Mouse (Mus musculus): ENCODE measurements at regions not wholly inside any gene's neighbourhood (a gene's known extent, or its start where the extent isn't known, plus 50 kb on each side); places are given as distances from the start of the nearest gene placed in this dataset.

DNA sequence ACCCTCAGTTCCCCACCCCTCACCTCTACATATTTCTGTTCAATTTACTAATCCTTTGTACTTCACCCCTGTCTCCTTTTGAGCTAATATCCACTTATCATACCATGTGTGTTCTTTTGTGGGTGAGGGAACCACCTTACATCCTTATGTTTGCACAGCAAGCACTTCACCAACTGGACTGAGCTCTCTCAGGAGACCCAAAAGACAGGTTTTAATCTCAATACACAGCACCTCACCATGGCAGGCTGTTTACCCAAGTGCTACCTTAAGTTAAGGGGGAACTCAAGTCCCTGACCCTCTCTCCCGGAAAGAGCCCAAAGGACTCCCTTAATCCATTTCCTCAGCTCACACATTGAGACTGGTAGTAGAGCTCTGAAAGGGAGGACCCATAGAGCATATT is 62.3 kb upstream of the Agr3 start:
- no peaks in the 10 kb centered on the region for H3K27me3 ChIP-seq
- H3K9me3 ChIP-seq, result no peaks in the 10 kb centered on the region
- H3K36me3 ChIP-seq, result no peaks in the 10 kb centered on the region
- ATAC-seq (ENCODE audit: borderline replicate concordance, extremely low read depth, low FRiP score, low TSS enrichment), result peak; percentile 65; the same call in 1 of the 2 replicates
- WGBS, result 55% methylated on average over 1 of the region's 1 CpGs
- H3K4me1 ChIP-seq, result no peaks in the 10 kb centered on the region
- H3K9ac ChIP-seq, result no peak overlapping the region
- H3K27ac ChIP-seq, result peak overlapping the region; percentile 39
- no peak overlapping the region for H3K4me3 ChIP-seq
- H3K4me2 ChIP-seq, result no peak overlapping the region

GRCm38 (mm10) chr12:35853159-35853558 is 72.3 kb upstream of the Agr3 start:
- H3K27ac ChIP-seq, result no peak overlapping the region
- H3K4me2 ChIP-seq, result no peak overlapping the region
- H3K4me1 ChIP-seq, result peaks cover 8% of the 10 kb centered on the region; the same call in 1 of the 2 replicates
- H3K27me3 ChIP-seq, result no peaks in the 10 kb centered on the region
- peak; percentile 35; the same call in 1 of the 2 replicates for ATAC-seq (ENCODE audit: borderline replicate concordance, extremely low read depth, low FRiP score, low TSS enrichment)
- H3K36me3 ChIP-seq, result no peaks in the 10 kb centered on the region
- H3K4me3 ChIP-seq, result no peak overlapping the region
- 59% methylated on average over 4 of the region's 4 CpGs for WGBS
- no peaks in the 10 kb centered on the region for H3K9me3 ChIP-seq
- no peak overlapping the region for H3K9ac ChIP-seq

DNA sequence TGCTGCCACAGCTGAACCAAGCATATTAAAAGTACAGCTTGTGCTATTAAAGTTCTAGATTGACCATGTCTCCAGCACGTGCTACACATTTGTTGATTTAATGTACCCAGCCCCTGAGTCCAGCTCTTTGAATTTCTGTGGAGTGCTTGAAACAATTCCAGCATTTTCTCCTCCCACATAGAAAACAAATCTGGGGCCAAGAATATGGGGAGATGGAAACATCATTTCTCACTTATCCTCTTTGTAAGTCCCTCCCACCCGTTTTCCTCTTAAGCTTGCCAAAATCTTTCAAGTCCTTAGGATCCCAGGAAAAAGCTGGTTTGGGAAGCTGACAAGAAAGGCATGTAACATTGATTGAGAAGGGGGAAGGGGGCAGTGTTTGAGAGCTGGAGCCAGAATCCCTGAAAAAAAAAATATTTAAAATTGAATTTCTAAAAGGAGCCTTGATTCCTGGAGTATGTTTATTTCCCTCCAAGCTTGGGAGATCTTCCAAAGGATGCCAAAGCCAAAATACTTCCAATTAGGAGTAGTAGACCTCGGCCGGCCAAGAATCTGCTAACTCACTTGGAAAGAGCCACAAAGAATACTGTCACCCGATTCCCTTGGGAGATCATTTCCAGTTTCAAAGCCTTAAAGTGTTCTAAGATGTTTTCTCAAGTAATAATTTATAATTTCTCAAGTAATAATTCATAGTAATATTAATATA is 78.4 kb upstream of the Agr3 start:
- Histone ChIP-seq H3K36me3 (no peaks in the 10 kb centered on the region), H3K4me1 (peaks cover 12% of the 10 kb centered on the region), H3K9ac (no peak overlapping the region), H3K4me3 (no peak overlapping the region), H3K27ac (peak overlapping the region; percentile 65), H3K27me3 (no peaks in the 10 kb centered on the region), H3K4me2 (no peak overlapping the region), H3K9me3 (no peaks in the 10 kb centered on the region)
- ATAC-seq (ENCODE audit: borderline replicate concordance, extremely low read depth, low FRiP score, low TSS enrichment), result peak; percentile 87
- WGBS, result 31% methylated on average over 5 of the region's 5 CpGs

GRCm38 (mm10) chr12:35836946-35837345 is 88.5 kb upstream of the Agr3 start:
- no peak overlapping the region for H3K9ac ChIP-seq
- no peaks in the 10 kb centered on the region for H3K4me1 ChIP-seq
- H3K9me3 ChIP-seq, result no peaks in the 10 kb centered on the region
- no peaks in the 10 kb centered on the region for H3K36me3 ChIP-seq
- H3K4me2 ChIP-seq, result no peak overlapping the region
- no peak for ATAC-seq (ENCODE audit: borderline replicate concordance, extremely low read depth, low FRiP score, low TSS enrichment)
- no peaks in the 10 kb centered on the region for H3K27me3 ChIP-seq
- H3K27ac ChIP-seq, result no peak overlapping the region
- H3K4me3 ChIP-seq, result no peak overlapping the region

DNA sequence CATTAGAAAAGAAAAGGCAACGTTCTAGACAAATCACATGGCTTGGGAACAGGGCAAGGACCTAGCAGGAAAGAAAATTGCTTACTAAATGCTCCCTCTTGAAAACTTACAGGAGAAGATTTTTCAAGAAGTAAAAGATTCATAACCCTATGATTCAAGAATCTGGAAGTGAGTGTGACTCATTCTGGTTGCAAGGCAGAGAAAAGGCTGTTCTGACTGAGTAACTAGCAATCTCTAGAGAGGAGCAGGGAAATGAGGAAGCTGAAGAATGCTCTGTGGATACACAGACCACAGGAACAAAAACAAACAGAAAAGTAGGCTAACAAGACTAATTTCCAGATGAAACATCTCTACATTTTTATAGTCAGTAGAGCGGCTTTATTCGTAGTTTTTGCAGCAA is 92.1 kb upstream of the Agr3 start:
- Histone ChIP-seq H3K36me3 (no peaks in the 10 kb centered on the region), H3K27me3 (no peaks in the 10 kb centered on the region), H3K27ac (no peak overlapping the region), H3K9me3 (no peaks in the 10 kb centered on the region), H3K4me2 (no peak overlapping the region), H3K9ac (no peak overlapping the region), H3K4me3 (no peak overlapping the region), H3K4me1 (no peaks in the 10 kb centered on the region; the same call in 1 of the 2 replicates)
- no peak for ATAC-seq (ENCODE audit: borderline replicate concordance, extremely low read depth, low FRiP score, low TSS enrichment)
- 68% methylated on average over 3 of the region's 3 CpGs for WGBS

GRCm38 (mm10) chr12:35831922-35832512 is 93.4 kb upstream of the Agr3 start:
- H3K4me1 ChIP-seq, result no peaks in the 10 kb centered on the region; the same call in 1 of the 2 replicates
- no peak; the same call in 1 of the 2 replicates for ATAC-seq (ENCODE audit: borderline replicate concordance, extremely low read depth, low FRiP score, low TSS enrichment)
- no peak overlapping the region for H3K4me2 ChIP-seq

DNA sequence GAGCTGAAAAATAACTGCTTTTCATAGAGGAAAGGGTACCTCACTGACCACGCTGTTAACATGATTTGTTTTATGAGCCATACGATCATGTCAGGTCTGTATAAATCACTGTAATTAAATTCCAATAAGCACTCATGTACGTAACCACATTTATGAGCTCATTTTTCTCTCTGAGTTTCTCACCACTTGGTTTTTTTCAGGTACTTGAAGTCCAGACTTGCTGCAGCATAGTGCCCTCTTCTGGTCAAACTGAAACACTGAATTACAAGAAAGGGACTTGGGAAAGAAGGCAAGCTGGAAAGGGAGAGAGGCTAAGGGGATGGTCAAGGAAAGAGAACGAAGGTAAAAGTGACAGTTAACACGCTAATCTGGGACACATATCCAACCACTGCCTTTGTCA is 94.2 kb upstream of the Agr3 start:
- Histone ChIP-seq H3K9ac (no peak overlapping the region), H3K4me2 (no peak overlapping the region), H3K9me3 (no peaks in the 10 kb centered on the region), H3K27ac (no peak overlapping the region), H3K36me3 (no peaks in the 10 kb centered on the region), H3K4me1 (no peaks in the 10 kb centered on the region; the same call in 1 of the 2 replicates), H3K27me3 (no peaks in the 10 kb centered on the region), H3K4me3 (no peak overlapping the region)
- no peak for ATAC-seq (ENCODE audit: borderline replicate concordance, extremely low read depth, low FRiP score, low TSS enrichment)
- 6% methylated on average over 5 of the region's 5 CpGs for WGBS

More at GRCm38 (mm10) chr12:35831922-35832512, 93.4 kb upstream of the Agr3 start:
- H3K9me3 ChIP-seq, result no peaks in the 10 kb centered on the region
- WGBS, result 82% methylated on average over 2 of the region's 2 CpGs
- H3K36me3 ChIP-seq, result no peaks in the 10 kb centered on the region
- no peak overlapping the region for H3K9ac ChIP-seq
- H3K27ac ChIP-seq, result no peak overlapping the region
- H3K27me3 ChIP-seq, result no peaks in the 10 kb centered on the region
- H3K4me3 ChIP-seq, result no peak overlapping the region

DNA sequence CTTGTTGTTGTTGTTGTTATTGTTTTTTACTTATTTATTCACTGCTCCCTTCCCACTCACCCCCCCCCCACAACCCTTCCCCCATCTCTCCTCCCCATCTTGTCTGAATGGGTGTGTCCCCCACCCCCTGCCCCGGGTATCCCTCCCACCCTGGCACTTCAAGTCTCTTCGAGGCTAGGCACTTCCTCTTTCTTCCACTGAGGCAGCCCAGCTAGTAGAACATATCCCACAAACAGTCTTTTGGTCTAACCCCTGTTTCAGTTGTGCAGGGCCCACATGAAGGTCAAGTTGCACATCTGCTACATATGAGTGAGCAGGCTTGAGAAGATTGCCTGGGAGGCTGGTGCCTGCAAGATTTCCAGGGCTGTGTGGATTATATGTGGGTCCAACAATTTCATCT is 97.6 kb upstream of the Agr3 start:
- Histone ChIP-seq H3K4me1 (peaks cover 12% of the 10 kb centered on the region), H3K9ac (no peak overlapping the region), H3K4me2 (no peak overlapping the region), H3K27me3 (no peaks in the 10 kb centered on the region), H3K4me3 (no peak overlapping the region), H3K36me3 (no peaks in the 10 kb centered on the region), H3K27ac (no peak overlapping the region), H3K9me3 (no peaks in the 10 kb centered on the region)
- WGBS, result 63% methylated on average over 2 of the region's 2 CpGs
- ATAC-seq (ENCODE audit: borderline replicate concordance, extremely low read depth, low FRiP score, low TSS enrichment), result no peak

DNA sequence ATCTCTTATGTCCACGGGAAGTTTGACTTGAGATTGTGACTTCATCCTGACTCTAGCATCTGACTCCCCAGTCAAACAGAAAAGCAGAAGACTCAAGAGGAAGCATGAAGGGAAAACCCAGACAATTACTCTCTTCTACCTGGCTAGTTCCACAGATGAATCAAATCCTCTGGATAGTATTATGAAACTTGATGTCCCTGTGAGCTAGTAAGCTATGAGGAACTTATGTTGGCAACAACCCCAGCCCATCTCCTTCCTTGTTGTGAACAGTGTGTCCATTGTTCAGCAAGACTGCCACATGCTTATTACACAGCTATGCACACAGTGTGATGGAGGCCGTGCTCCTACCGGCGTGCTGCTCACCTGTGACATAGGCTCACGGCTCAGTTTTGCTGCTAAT is 98.4 kb upstream of the Agr3 start:
- Histone ChIP-seq H3K4me3 (no peak overlapping the region), H3K9ac (no peak overlapping the region), H3K4me1 (peaks cover 12% of the 10 kb centered on the region), H3K4me2 (no peak overlapping the region), H3K9me3 (no peaks in the 10 kb centered on the region), H3K36me3 (no peaks in the 10 kb centered on the region), H3K27me3 (no peaks in the 10 kb centered on the region), H3K27ac (no peak overlapping the region)
- no peak for ATAC-seq (ENCODE audit: borderline replicate concordance, extremely low read depth, low FRiP score, low TSS enrichment)
- 69% methylated on average over 5 of the region's 5 CpGs for WGBS

DNA sequence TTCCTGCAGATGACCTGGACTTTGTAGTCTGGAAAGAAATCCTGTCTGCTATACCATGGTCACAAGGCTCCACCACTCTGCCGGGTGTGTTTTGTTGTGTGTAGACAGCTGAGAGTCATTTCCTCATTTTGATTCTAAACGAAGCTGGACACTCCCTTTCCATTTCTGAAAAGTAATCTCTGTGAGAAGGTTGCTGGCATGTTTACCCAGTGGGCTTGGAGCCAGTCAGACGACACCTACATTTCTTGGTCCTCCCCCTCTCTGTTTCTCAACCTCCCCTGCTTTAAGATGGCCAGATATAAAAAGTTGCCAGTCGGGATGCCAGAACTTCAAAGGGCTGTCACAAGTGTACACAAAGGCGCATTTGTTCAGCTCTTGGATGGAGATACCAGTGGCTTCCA is 100.8 kb upstream of the Agr3 start:
- Histone ChIP-seq H3K4me1 (peaks cover 12% of the 10 kb centered on the region), H3K9ac (no peak overlapping the region), H3K9me3 (no peaks in the 10 kb centered on the region), H3K27me3 (no peaks in the 10 kb centered on the region), H3K4me3 (no peak overlapping the region), H3K36me3 (no peaks in the 10 kb centered on the region), H3K27ac (peak overlapping the region; percentile 64), H3K4me2 (peak overlapping the region; percentile 8; the same call in 1 of the 2 replicates)
- WGBS, result 6% methylated on average over 5 of the region's 5 CpGs
- peak; percentile 79 for ATAC-seq (ENCODE audit: borderline replicate concordance, extremely low read depth, low FRiP score, low TSS enrichment)

DNA sequence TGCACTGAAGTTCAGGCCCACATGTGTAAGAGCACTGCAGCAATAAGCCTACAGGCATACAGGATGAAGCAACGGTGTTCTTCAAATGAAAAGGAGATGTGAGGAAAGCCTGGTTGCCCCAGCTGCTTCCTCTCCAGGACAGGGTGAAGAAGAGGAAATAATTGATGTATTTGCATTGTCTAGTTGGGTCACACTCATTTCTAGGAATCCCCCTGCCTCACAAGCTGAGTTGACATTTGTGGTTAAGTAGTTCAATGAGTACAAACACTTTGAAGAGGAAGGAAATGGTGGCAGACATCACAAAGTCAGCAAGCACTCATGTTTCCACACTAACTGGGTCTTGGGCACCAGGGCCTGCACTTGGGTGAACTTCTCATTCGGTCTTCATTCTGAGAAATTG is 126.2 kb upstream of the Agr3 start:
- Histone ChIP-seq H3K27me3 (no peaks in the 10 kb centered on the region), H3K27ac (no peak overlapping the region), H3K4me3 (no peak overlapping the region), H3K4me2 (no peak overlapping the region), H3K36me3 (no peaks in the 10 kb centered on the region), H3K9me3 (no peaks in the 10 kb centered on the region), H3K4me1 (no peaks in the 10 kb centered on the region), H3K9ac (no peak overlapping the region)
- no peak for ATAC-seq (ENCODE audit: borderline replicate concordance, extremely low read depth, low FRiP score, low TSS enrichment)
- WGBS, result 39% methylated on average over 2 of the region's 2 CpGs

DNA sequence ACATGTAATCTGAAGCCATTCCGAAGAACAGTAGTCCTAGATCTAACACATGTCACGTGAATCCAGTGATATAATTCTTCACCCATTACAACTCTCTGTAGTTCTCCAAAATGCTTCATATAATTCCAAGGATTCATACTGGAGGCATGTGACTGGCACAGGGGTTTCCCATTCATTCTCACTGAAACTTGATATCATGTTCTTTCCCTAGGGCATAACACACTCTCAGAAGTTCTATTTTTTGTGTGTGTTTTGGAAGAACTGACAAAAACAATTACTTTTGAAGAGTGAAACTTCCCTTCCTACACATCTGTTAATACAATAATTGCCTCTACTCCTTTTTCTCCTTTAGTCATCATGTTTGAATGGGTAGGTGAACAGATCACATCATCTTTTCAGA is 150.0 kb upstream of the Agr3 start:
- Histone ChIP-seq H3K4me3 (no peak overlapping the region), H3K4me2 (no peak overlapping the region), H3K9ac (no peak overlapping the region), H3K9me3 (no peaks in the 10 kb centered on the region), H3K27me3 (no peaks in the 10 kb centered on the region), H3K4me1 (no peaks in the 10 kb centered on the region), H3K36me3 (no peaks in the 10 kb centered on the region), H3K27ac (no peak overlapping the region)
- WGBS, result 82% methylated on average over 2 of the region's 2 CpGs
- ATAC-seq (ENCODE audit: borderline replicate concordance, extremely low read depth, low FRiP score, low TSS enrichment), result no peak
